Comparison of ENCODE assay signal across 7 mouse cellular contexts in genomic region chr15:79742706-79743023, GRCm38 (mm10). TPM values are rescaled to one million over a fixed set of nuclear protein-coding genes. Genes with fewer than 3 reads are reported as not detected.
DNase-seq lines count a peak whose midpoint lies in the region; ATAC-seq and TF ChIP-seq lines count a peak whose summit lies in the region.

No protein-coding gene starts in this region.

- H3K4me3 ChIP-seq in lung, embryonic 15.5 days, result peak overlapping the region; percentile 92
- H3K4me3 ChIP-seq in embryonic fibroblast, embryonic 13.5 days (ENCODE audit: insufficient read depth, low read length), result peak overlapping the region; percentile 75
- peak overlapping the region; percentile 86 for H3K4me3 ChIP-seq in limb, embryonic 11.5 days (ENCODE audit: low read depth, low read length)
- peak overlapping the region; percentile 75 for H3K4me3 ChIP-seq in olfactory bulb, adult 2 months (ENCODE audit: insufficient read depth, low read depth, low read length)

- no peaks in the 10 kb centered on the region for H3K27me3 ChIP-seq in lung, embryonic 15.5 days
- H3K27me3 ChIP-seq in limb, embryonic 11.5 days (ENCODE audit: control insufficient read depth, insufficient read depth, low read length), result no peaks in the 10 kb centered on the region

- H3K27ac ChIP-seq in lung, embryonic 15.5 days, result no peak overlapping the region
- H3K27ac ChIP-seq in embryonic fibroblast, embryonic 13.5 days (ENCODE audit: insufficient read depth, low read length), result no peak overlapping the region
- H3K27ac ChIP-seq in limb, embryonic 11.5 days (replicated peaks; ENCODE audit: low read depth, low read length), result no peak overlapping the region; the same call in 1 of the 2 replicates
- H3K27ac ChIP-seq in olfactory bulb, adult 2 months (ENCODE audit: insufficient read depth, low read depth, low read length), result 0 out of 2 replicates have a peak overlapping the region, but pooled peaks have one; percentile 28

- peak overlapping the region; percentile 80 for H3K9ac ChIP-seq in lung, embryonic 15.5 days
- peak overlapping the region; percentile 90 for H3K9ac ChIP-seq in limb, embryonic 11.5 days (ENCODE audit: low read length)

- H3K36me3 ChIP-seq in lung, embryonic 15.5 days, result peaks cover 17% of the 10 kb centered on the region
- H3K36me3 ChIP-seq in limb, embryonic 11.5 days (ENCODE audit: control insufficient read depth, insufficient read depth, low read length), result peaks cover 4% of the 10 kb centered on the region; the same call in 1 of the 2 replicates

- DNase-seq in lung, postnatal 14 days, result no peak
- DNase-seq in limb, embryonic 11.5 days (ENCODE audit: low spot score), result no peak
- no peak for DNase-seq in cerebellum, adult 9-10 months
- no peak for DNase-seq in adipocyte (ENCODE audit: low spot score)

- TF ChIP-seq POLR2A in embryonic fibroblast, embryonic 13.5 days (IDR thresholded peaks at IDR 0.05; ENCODE audit: low read depth, low read length), result no peak
- TF ChIP-seq POLR2A in olfactory bulb, adult 2 months (IDR thresholded peaks at IDR 0.05; ENCODE audit: insufficient read depth, low read depth, low read length), result no peak

- peak overlapping the region; percentile 80 for H3K4me2 ChIP-seq in lung, embryonic 15.5 days
- H3K4me2 ChIP-seq in limb, embryonic 11.5 days (ENCODE audit: low read depth, severe bottlenecking), result peak overlapping the region; percentile 51

- TF ChIP-seq CTCF in embryonic fibroblast, embryonic 13.5 days (IDR thresholded peaks at IDR 0.05; ENCODE audit: borderline replicate concordance, insufficient read depth, low read length), result no peak
- no peak for TF ChIP-seq CTCF in olfactory bulb, adult 2 months (IDR thresholded peaks at IDR 0.05; ENCODE audit: insufficient read depth, low read depth, low read length)

- no peaks in the 10 kb centered on the region for H3K9me3 ChIP-seq in lung, embryonic 15.5 days
- H3K9me3 ChIP-seq in limb, embryonic 11.5 days (ENCODE audit: control insufficient read depth, low read length), result no peaks in the 10 kb centered on the region

- WGBS in lung, embryonic 15.5 days, result under 1% methylated on average over 23 of the region's 23 CpGs
- 0% methylated on average over 23 of the region's 23 CpGs for WGBS in limb, embryonic 11.5 days
- under 1% methylated on average over 23 of the region's 23 CpGs for WGBS in olfactory bulb, adult 2 months

- H3K4me1 ChIP-seq in lung, embryonic 15.5 days, result peaks cover 36% of the 10 kb centered on the region
- H3K4me1 ChIP-seq in embryonic fibroblast, embryonic 13.5 days (ENCODE audit: control insufficient read depth, insufficient read depth, low read length), result peaks cover 7% of the 10 kb centered on the region; the same call in 1 of the 2 replicates
- peaks cover 8% of the 10 kb centered on the region; the same call in 1 of the 2 replicates for H3K4me1 ChIP-seq in limb, embryonic 11.5 days (ENCODE audit: control insufficient read depth, insufficient read depth, low read length)
- H3K4me1 ChIP-seq in olfactory bulb, adult 2 months (ENCODE audit: control insufficient read depth, insufficient read depth, low read length), result peaks cover 28% of the 10 kb centered on the region

- peak; percentile 15; the same call in 1 of the 2 replicates for ATAC-seq in lung, embryonic 15.5 days (ENCODE audit: borderline replicate concordance, extremely low read depth, low FRiP score, low TSS enrichment)
- peak; percentile 41; the same call in 1 of the 2 replicates for ATAC-seq in limb, embryonic 11.5 days (ENCODE audit: insufficient number of reproducible peaks, low FRiP score, low TSS enrichment, low read depth)

RNA-seq across cellular contexts. Expression of gene Sun2, which starts 0.3 kb away (rescaled TPM):
- 8.6 and 10.1 TPM in 2 replicates for polyA plus RNA-seq in lung, embryonic 15.5 days (2015; fragmentation: Nextera tagmentation; extraction: Ambion mirVana)
- 42.8 and 43.3 TPM in 2 replicates for polyA plus RNA-seq in embryonic fibroblast, embryonic 13.5 days (2011; ENCODE audit: insufficient read length, low read depth, missing spikeins)
- 5.3 and 5.4 TPM in 2 replicates for polyA plus RNA-seq in limb, embryonic 11.5 days (2014; fragmentation: Nextera tagmentation; extraction: Ambion mirVana)
- polyA plus RNA-seq in olfactory bulb, adult 2 months (2012; ENCODE audit: insufficient read depth, insufficient read length, low replicate concordance, missing spikeins), result 247 TPM in 1 of 2 replicates, not detected in the other

RNA-seq across cellular contexts. Expression of gene Dnal4, which starts 35.0 kb away (rescaled TPM):
- 68.8 and 73.7 TPM in 2 replicates for polyA plus RNA-seq in lung, embryonic 15.5 days (2015; fragmentation: Nextera tagmentation; extraction: Ambion mirVana)
- polyA plus RNA-seq in embryonic fibroblast, embryonic 13.5 days (2011; ENCODE audit: insufficient read length, low read depth, missing spikeins), result 20.9 and 25.2 TPM in 2 replicates
- polyA plus RNA-seq in limb, embryonic 11.5 days (2014; fragmentation: Nextera tagmentation; extraction: Ambion mirVana), result 62.1 and 62.5 TPM in 2 replicates
- polyA plus RNA-seq in olfactory bulb, adult 2 months (2012; ENCODE audit: insufficient read depth, insufficient read length, low replicate concordance, missing spikeins), result not detected in 2 replicates

RNA-seq across cellular contexts. Expression of gene Gtpbp1, which starts 52.0 kb away (rescaled TPM):
- polyA plus RNA-seq in lung, embryonic 15.5 days (2015; fragmentation: Nextera tagmentation; extraction: Ambion mirVana), result 34.4 and 35.1 TPM in 2 replicates
- polyA plus RNA-seq in embryonic fibroblast, embryonic 13.5 days (2011; ENCODE audit: insufficient read length, low read depth, missing spikeins), result 18.6 and 25.3 TPM in 2 replicates
- 38.7 and 39.1 TPM in 2 replicates for polyA plus RNA-seq in limb, embryonic 11.5 days (2014; fragmentation: Nextera tagmentation; extraction: Ambion mirVana)
- not detected in 2 replicates for polyA plus RNA-seq in olfactory bulb, adult 2 months (2012; ENCODE audit: insufficient read depth, insufficient read length, low replicate concordance, missing spikeins)

RNA-seq across cellular contexts. Expression of gene Josd1, which starts 54.9 kb away (rescaled TPM):
- 21.1 and 21.2 TPM in 2 replicates for polyA plus RNA-seq in lung, embryonic 15.5 days (2015; fragmentation: Nextera tagmentation; extraction: Ambion mirVana)
- polyA plus RNA-seq in embryonic fibroblast, embryonic 13.5 days (2011; ENCODE audit: insufficient read length, low read depth, missing spikeins), result 28.4 and 32.0 TPM in 2 replicates
- polyA plus RNA-seq in limb, embryonic 11.5 days (2014; fragmentation: Nextera tagmentation; extraction: Ambion mirVana), result 17.3 and 19.5 TPM in 2 replicates
- not detected in 2 replicates for polyA plus RNA-seq in olfactory bulb, adult 2 months (2012; ENCODE audit: insufficient read depth, insufficient read length, low replicate concordance, missing spikeins)

Comparison
In these comparisons a context has a peak if more than half of its experiments do, and no peak if none do; other contexts are left out.
1. RNA of gene Dnal4, which starts 35.0 kb away (polyA plus RNA-seq): 68.8 to 73.7 TPM in lung, embryonic 15.5 days, 62.1 to 62.5 TPM in limb, embryonic 11.5 days and 20.9 to 25.2 TPM in embryonic fibroblast, embryonic 13.5 days; not detected in olfactory bulb, adult 2 months; every median in the first group is over 10 times any median in the second.
2. Peak in every context shown above with its lines, with median percentiles within 50 percentile points of each other: H3K4me3 ChIP-seq.